Mouse (Mus musculus): ENCODE results near the gene Ccdc177.

DNA sequence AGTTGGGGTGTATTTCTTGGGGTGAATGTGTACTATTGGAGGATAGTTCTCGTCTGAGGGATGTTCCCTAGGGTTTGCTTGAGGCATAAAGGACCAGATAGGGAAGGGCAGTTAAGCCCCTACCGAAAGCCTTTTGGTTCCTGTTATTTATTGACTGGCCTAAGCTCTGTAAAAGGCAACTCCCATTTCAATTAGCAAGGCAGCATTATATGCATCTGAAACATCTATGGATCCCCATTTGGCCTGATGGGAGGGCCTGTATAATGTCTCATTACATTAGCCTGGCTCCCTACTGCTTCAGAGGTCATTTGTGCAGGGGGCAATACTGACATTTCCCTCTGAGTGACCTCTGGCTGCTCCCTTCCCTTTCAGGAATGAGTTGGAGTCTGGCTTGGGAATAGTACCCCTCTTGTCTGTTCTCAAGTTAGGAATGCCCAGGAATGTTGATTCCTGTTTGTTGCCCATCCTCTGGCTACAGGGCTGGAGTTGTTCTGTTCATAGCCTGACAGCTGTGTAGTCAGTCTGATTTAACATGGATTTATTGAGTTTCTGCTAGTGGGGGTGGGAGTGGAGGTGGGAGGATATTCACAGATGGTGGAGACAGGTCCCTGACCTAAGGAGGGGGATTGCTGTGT lies 47.1 kb upstream of the Ccdc177 start:
- TF ChIP-seq CTCF (IDR thresholded peaks at IDR 0.05; ENCODE audit: extremely low read depth, insufficient read depth, low read length): no peak
- TF ChIP-seq POLR2A (IDR thresholded peaks at IDR 0.05; ENCODE audit: extremely low read depth, insufficient read depth, low read length): no peak
